Mouse (Mus musculus): ENCODE data around the gene Gm20479. TPM values are rescaled to one million over a fixed set of nuclear protein-coding genes. Genes with fewer than 3 reads are reported as not detected.

The Gm20479 gene
- polyA plus RNA-seq, 1 experiment from 2014 or later, result not detected

- Histone ChIP-seq H3K9ac (ENCODE audit: low read length) (no peak overlapping the region), H3K27ac (ENCODE audit: low read depth, low read length) (no peak overlapping the region), H3K4me3 (ENCODE audit: low read depth, low read length) (no peak overlapping the region), H3K27me3 (ENCODE audit: control insufficient read depth, insufficient read depth, low read length) (peaks cover 23% of the 10 kb centered on the region), H3K9me3 (ENCODE audit: control insufficient read depth, low read length) (no peaks in the 10 kb centered on the region), H3K4me2 (ENCODE audit: low read depth) (peak overlapping the region; percentile 49), H3K4me1 (ENCODE audit: control insufficient read depth, insufficient read depth, low read length) (peaks cover 6% of the 10 kb centered on the region; the same call in 1 of the 2 replicates), H3K36me3 (ENCODE audit: control insufficient read depth, insufficient read depth, low read length) (peaks cover 3% of the 10 kb centered on the region; the same call in 1 of the 2 replicates)
- no peak for ATAC-seq (ENCODE audit: insufficient read depth, low FRiP score, low TSS enrichment)
- no peak for DNase-seq (ENCODE audit: low spot score)
- 27% methylated on average over 6 of the region's 6 CpGs for WGBS
Measured at GRCm38 (mm10) chr7:27354144-27354543, 3.1 kb downstream of the Gm20479 start.

DNA sequence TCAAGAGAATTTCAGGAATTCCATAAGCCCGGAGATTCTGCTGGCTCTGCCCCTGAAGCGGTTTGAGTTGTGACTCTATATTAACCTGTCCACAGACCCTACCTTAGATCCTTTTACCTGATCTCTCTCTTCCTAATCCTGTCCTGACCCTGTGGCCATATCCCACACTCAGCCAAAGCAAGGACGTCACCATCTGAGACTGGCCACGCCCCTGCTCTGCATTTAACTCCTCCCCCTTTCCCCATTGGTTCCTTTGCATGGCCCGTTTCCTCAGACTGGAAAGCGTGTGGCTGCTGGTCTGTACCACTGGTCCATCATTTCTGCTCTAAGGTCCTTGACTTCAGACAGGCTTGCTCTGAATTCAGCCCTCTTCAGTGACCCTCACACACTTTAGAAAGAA is 11.8 kb downstream of the Gm20479 start:
- no peaks in the 10 kb centered on the region for H3K9me3 ChIP-seq (ENCODE audit: control insufficient read depth, low read length)
- peaks cover 6% of the 10 kb centered on the region; the same call in 1 of the 2 replicates for H3K36me3 ChIP-seq (ENCODE audit: control insufficient read depth, insufficient read depth, low read length)
- 18% methylated on average over 6 of the region's 6 CpGs for WGBS
- no peak overlapping the region for H3K27ac ChIP-seq (ENCODE audit: low read depth, low read length)
- no peak; the same call in 1 of the 2 replicates for ATAC-seq (ENCODE audit: insufficient read depth, low FRiP score, low TSS enrichment)
- no peak overlapping the region for H3K4me3 ChIP-seq (ENCODE audit: low read depth, low read length)
- H3K4me2 ChIP-seq (ENCODE audit: low read depth), result no peak overlapping the region
- no peaks in the 10 kb centered on the region for H3K4me1 ChIP-seq (ENCODE audit: control insufficient read depth, insufficient read depth, low read length)
- no peaks in the 10 kb centered on the region for H3K27me3 ChIP-seq (ENCODE audit: control insufficient read depth, insufficient read depth, low read length)
- no peak for DNase-seq (ENCODE audit: low spot score)
- H3K9ac ChIP-seq (ENCODE audit: low read length), result no peak overlapping the region

DNA sequence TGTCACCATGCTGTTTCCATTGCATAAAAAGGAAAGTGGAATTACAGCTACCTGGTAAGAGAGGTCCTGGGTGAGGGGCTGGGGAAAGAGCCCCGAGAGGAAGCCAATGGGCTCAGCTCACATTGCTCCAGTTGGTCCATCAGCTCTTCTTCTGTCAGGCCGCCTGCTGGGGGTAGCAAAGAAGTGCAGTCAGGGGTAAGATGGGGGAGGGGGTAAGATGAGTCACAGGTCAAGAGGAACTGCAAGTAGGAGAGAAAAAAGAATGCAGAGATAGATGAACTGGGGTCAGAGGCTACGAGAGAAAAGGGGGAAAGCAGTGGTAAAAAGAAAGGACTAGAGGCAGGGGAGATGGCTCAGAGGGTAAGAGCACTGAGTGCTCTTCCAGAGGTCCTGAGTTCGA is 14.6 kb downstream of the Gm20479 start:
- 40% methylated on average over 4 of the region's 4 CpGs for WGBS
- H3K36me3 ChIP-seq (ENCODE audit: control insufficient read depth, insufficient read depth, low read length), result peaks cover 2% of the 10 kb centered on the region; the same call in 1 of the 2 replicates
- no peaks in the 10 kb centered on the region for H3K9me3 ChIP-seq (ENCODE audit: control insufficient read depth, low read length)
- no peak for DNase-seq (ENCODE audit: low spot score)
- ATAC-seq (ENCODE audit: insufficient read depth, low FRiP score, low TSS enrichment), result no peak
- no peak overlapping the region for H3K27ac ChIP-seq (ENCODE audit: low read depth, low read length)
- peaks cover 7% of the 10 kb centered on the region; the same call in 1 of the 2 replicates for H3K27me3 ChIP-seq (ENCODE audit: control insufficient read depth, insufficient read depth, low read length)
- no peak overlapping the region for H3K9ac ChIP-seq (ENCODE audit: low read length)
- no peaks in the 10 kb centered on the region for H3K4me1 ChIP-seq (ENCODE audit: control insufficient read depth, insufficient read depth, low read length)
- H3K4me2 ChIP-seq (ENCODE audit: low read depth), result no peak overlapping the region
- no peak overlapping the region for H3K4me3 ChIP-seq (ENCODE audit: low read depth, low read length)

DNA sequence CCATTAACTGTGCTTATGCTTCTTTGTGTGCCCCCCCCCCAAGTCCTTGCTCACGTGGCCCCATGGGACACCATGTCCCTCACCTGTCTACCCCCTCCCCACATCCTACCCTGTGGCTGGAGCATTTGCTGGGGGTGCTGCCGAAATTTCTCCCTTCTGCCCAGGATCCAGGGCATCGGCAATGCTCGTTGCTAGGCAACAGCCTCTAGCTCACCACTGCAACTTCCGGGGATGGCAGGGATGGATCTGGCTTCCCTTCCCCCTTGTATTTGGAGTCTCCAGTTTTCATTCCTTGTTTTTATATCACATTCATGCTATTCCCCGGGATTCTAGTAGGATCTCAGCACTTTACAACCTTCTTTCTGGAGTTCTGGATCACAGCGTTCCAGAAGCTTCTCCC is 17.7 kb downstream of the Gm20479 start:
- Histone ChIP-seq H3K4me1 (ENCODE audit: control insufficient read depth, insufficient read depth, low read length) (peaks cover 5% of the 10 kb centered on the region; the same call in 1 of the 2 replicates), H3K36me3 (ENCODE audit: control insufficient read depth, insufficient read depth, low read length) (peaks cover 2% of the 10 kb centered on the region; the same call in 1 of the 2 replicates), H3K4me3 (ENCODE audit: low read depth, low read length) (no peak overlapping the region), H3K27ac (ENCODE audit: low read depth, low read length) (no peak overlapping the region), H3K4me2 (ENCODE audit: low read depth) (0 out of 2 replicates have a peak overlapping the region, but pooled peaks have one; percentile 2), H3K27me3 (ENCODE audit: control insufficient read depth, insufficient read depth, low read length) (peaks cover 35% of the 10 kb centered on the region), H3K9ac (ENCODE audit: low read length) (no peak overlapping the region), H3K9me3 (ENCODE audit: control insufficient read depth, low read length) (no peaks in the 10 kb centered on the region)
- no peak for DNase-seq (ENCODE audit: low spot score)
- no peak for ATAC-seq (ENCODE audit: insufficient read depth, low FRiP score, low TSS enrichment)
- 33% methylated on average over 7 of the region's 7 CpGs for WGBS

- H3K4me2 ChIP-seq (ENCODE audit: low read depth), result 0 out of 2 replicates have a peak overlapping the region, but pooled peaks have one; percentile 2
- 68% methylated on average over 4 of the region's 4 CpGs for WGBS
- ATAC-seq (ENCODE audit: insufficient read depth, low FRiP score, low TSS enrichment) (no peak), DNase-seq (ENCODE audit: low spot score) (no peak)
- peaks cover 5% of the 10 kb centered on the region; the same call in 1 of the 2 replicates for H3K4me1 ChIP-seq (ENCODE audit: control insufficient read depth, insufficient read depth, low read length)
- H3K9ac ChIP-seq (ENCODE audit: low read length), result no peak overlapping the region
- no peak overlapping the region for H3K4me3 ChIP-seq (ENCODE audit: low read depth, low read length)
- peaks cover 39% of the 10 kb centered on the region for H3K27me3 ChIP-seq (ENCODE audit: control insufficient read depth, insufficient read depth, low read length)
- H3K27ac ChIP-seq (ENCODE audit: low read depth, low read length), result no peak overlapping the region
- no peaks in the 10 kb centered on the region for H3K9me3 ChIP-seq (ENCODE audit: control insufficient read depth, low read length)
- H3K36me3 ChIP-seq (ENCODE audit: control insufficient read depth, insufficient read depth, low read length), result peaks cover 2% of the 10 kb centered on the region; the same call in 1 of the 2 replicates
Measured at GRCm38 (mm10) chr7:27339114-27339513, 18.1 kb downstream of the Gm20479 start.

GRCm38 (mm10) chr7:27337175-27337853 is 19.9 kb downstream of the Gm20479 start, which contains the start of gene Ltbp4:
TSS of gene Ltbp4 (minus strand) at chr7:27337692.
- peak; percentile 56; the same call in 1 of the 2 replicates for ATAC-seq (ENCODE audit: insufficient read depth, low FRiP score, low TSS enrichment)
- Histone ChIP-seq H3K36me3 (ENCODE audit: control insufficient read depth, insufficient read depth, low read length) (peaks cover 2% of the 10 kb centered on the region; the same call in 1 of the 2 replicates), H3K27me3 (ENCODE audit: control insufficient read depth, insufficient read depth, low read length) (peaks cover 57% of the 10 kb centered on the region), H3K4me2 (ENCODE audit: low read depth) (peak within 1 kb of the TSS; percentile 61), H3K9ac (ENCODE audit: low read length) (peak within 1 kb of the TSS; percentile 45), H3K4me1 (ENCODE audit: control insufficient read depth, insufficient read depth, low read length) (peaks cover 7% of the 10 kb centered on the region), H3K27ac (ENCODE audit: low read depth, low read length) (no peak within 1 kb of the TSS), H3K4me3 (ENCODE audit: low read depth, low read length) (peak within 1 kb of the TSS; percentile 38), H3K9me3 (ENCODE audit: control insufficient read depth, low read length) (no peaks in the 10 kb centered on the region)
- DNase-seq (ENCODE audit: low spot score), result peak; percentile 73
- under 1% methylated on average over 35 of the region's 36 CpGs for WGBS

DNA sequence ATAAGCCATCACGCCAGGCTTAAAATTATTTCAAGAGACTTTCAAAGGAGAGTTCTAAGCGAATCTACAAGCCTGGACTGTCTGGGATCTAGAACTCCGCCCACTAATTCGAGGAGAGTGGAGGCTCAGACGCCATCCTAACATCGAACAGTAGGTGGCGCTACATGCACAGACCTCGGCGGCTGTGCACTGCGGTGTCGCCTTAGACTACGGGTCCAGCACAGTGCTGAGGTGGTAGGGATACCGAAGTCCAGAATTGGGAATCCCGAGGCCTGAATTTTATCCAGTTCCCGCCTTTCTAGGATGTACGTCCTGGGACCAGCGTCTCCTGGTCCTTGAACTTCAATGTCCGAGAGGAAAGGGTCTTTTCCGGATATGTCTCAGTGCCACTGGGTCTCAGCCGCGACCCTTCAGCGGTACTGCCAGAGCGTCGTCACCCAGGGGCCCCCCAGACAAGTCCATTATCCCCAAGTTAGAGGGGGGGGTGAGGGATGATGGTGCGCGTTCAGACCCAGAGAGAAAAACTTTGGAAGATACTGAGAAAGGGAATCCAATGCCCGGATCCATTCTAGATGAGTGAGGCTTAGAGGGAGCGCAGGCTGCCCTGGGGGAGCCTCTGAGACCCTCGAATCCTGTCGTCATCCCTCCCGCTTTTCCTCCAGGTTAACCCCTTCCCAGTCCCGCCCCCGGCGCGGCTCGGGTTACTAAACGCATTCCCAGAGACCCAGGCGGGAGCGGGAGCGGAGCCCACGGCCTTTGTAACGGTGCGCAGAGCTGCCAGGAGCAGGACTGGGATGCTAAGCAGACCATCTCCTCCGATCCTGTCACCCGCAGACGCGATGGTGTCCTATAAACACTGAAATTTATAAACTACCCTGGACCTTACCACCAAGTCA is 21.0 kb downstream of the Gm20479 start:
- WGBS, result under 1% methylated on average over 47 of the region's 47 CpGs
- Histone ChIP-seq H3K27me3 (ENCODE audit: control insufficient read depth, insufficient read depth, low read length) (peaks cover 69% of the 10 kb centered on the region), H3K4me1 (ENCODE audit: control insufficient read depth, insufficient read depth, low read length) (peaks cover 8% of the 10 kb centered on the region), H3K9me3 (ENCODE audit: control insufficient read depth, low read length) (no peaks in the 10 kb centered on the region), H3K4me3 (ENCODE audit: low read depth, low read length) (peak overlapping the region; percentile 38), H3K4me2 (ENCODE audit: low read depth) (peak overlapping the region; percentile 61), H3K36me3 (ENCODE audit: control insufficient read depth, insufficient read depth, low read length) (no peaks in the 10 kb centered on the region; the same call in 1 of the 2 replicates), H3K9ac (ENCODE audit: low read length) (peak overlapping the region; percentile 19; the same call in 1 of the 2 replicates), H3K27ac (ENCODE audit: low read depth, low read length) (no peak overlapping the region)
- DNase-seq (ENCODE audit: low spot score), result peak; percentile 91
- ATAC-seq (ENCODE audit: insufficient read depth, low FRiP score, low TSS enrichment), result peak; percentile 75

DNA sequence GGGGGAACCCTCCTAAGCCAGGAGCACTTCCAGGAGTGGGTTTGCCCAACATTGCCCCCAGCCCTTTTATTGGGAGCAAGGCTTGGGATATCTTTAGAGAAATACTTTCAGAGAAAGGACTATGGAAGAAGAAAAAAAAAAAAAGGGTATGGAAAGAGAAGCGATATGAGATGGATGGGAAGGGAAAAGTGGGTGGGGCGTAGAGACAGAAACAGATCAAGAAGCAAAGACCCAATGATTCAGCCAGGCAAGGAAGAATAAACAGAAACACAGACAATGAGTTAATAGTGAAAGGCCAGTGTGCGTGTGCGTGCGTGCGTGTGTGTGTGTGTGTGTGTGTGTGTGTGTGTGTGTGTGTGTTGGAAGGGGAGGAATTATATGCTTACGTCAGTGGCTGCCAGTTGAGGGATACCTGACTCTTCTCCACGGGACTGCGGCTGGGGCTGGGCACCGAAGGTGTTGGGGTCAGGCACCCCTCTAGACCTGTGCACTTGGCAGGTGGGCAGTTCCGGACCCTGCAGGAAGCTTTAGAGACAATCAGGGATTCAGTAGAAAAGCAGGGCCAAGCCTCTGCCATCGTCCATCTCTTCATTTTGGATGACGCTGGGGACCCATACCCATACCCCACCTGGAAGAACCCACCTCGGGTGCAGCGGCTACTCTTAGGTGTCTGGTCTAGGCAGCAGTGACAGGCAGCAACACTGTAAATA is 22.1 kb downstream of the Gm20479 start:
- H3K4me2 ChIP-seq (ENCODE audit: low read depth), result no peak overlapping the region
- 51% methylated on average over 15 of the region's 15 CpGs for whole genome bisulfite sequencing
- H3K36me3 ChIP-seq (ENCODE audit: control insufficient read depth, insufficient read depth, low read length), result no peaks in the 10 kb centered on the region
- no peaks in the 10 kb centered on the region for H3K9me3 ChIP-seq (ENCODE audit: control insufficient read depth, low read length)
- no peak overlapping the region for H3K9ac ChIP-seq (ENCODE audit: low read length)
- H3K27me3 ChIP-seq (ENCODE audit: control insufficient read depth, insufficient read depth, low read length), result peaks cover 79% of the 10 kb centered on the region
- no peak for ATAC-seq (ENCODE audit: insufficient read depth, low FRiP score, low TSS enrichment)
- H3K27ac ChIP-seq (ENCODE audit: low read depth, low read length), result no peak overlapping the region
- no peak for DNase-seq (ENCODE audit: low spot score)
- H3K4me3 ChIP-seq (ENCODE audit: low read depth, low read length), result no peak overlapping the region
- peaks cover 12% of the 10 kb centered on the region for H3K4me1 ChIP-seq (ENCODE audit: control insufficient read depth, insufficient read depth, low read length)
